Mouse (Mus musculus): Measurements from ENCODE around the gene Fam129b. TPM values are rescaled to one million over a fixed set of nuclear protein-coding genes. Genes with fewer than 3 reads are reported as not detected.

Fam129b gene
- 10 to 100 TPM; 24.4 to 31.4 TPM for total RNA-seq (2021)
- long read RNA-seq, experiment 1, transcript Fam129b-201 (14 exons, 3,714 nt): major isoform, 19 of 22 reads
- long read RNA-seq, experiment 1, partial matches to known transcripts: 1 of 22 reads
- long read RNA-seq, experiment 1, other reads (novel, unspliced or antisense): 2 of 22 reads
- long read RNA-seq, experiment 2, transcript Fam129b-201 (14 exons, 3,714 nt): major isoform, 25 of 30 reads
- long read RNA-seq, experiment 2, partial matches to known transcripts: 2 of 30 reads
- long read RNA-seq, experiment 2, other reads (novel, unspliced or antisense): 3 of 30 reads

DNA sequence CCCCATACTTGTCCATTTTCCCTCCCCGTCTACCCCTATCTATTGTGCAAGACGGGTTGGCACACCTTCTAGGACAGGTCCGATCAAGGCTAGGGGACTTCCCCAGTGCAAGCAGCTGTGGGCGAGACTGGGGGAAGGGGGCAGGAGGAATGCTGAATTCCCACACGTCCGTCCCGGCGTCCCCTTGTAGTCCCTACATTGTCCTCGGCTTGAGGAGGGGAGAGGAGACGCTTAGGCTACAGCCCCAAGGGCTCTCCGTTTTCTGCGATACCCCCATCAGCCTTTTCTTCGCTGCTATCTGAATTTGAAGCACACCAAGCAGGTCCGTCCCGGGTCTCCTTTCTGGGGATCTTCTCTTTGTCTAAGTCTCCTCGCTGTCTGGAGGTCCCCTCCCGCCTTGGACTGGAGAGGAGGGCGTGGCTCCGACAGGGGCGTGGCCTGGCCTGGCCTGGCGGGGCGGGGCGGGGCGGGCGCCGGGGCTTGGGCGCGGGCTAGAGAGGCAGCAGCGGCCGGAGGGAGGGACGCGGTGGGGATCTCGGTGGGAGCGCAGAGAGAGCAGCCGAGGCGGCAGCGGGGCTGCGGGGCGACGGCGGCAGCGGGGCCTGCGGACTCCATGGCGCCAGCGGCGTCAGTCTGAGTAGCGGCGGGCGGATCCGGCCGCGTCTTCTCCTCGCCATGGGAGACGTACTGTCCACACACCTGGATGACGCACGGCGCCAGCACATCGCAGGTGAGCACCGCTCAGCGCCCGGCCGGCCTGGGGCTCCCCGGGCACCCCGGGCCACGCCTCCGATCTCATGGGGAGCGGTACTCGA, at the start of gene Fam129b:
Gene Fam129b, plus strand, starts transcription at position 440 of the 815 bp plus-strand sequence.
- H3K27ac ChIP-seq: peak within 1 kb of the TSS; percentile 90
- peak; percentile 68 to 79 for DNase-seq (ENCODE audit: extremely low spot score in 1 of 2, low spot score in 2 of 2)
- intact Hi-C loops (cut with DNase I): loop anchor here (2.0 kb wide), 1 partner anchor 37 kb away; no protein-coding TSS in a partner anchor
- peak within 1 kb of the TSS; percentile 93 for H3K4me3 ChIP-seq
- no peak for TF ChIP-seq CTCF (IDR thresholded peaks at IDR 0.05)

DNA sequence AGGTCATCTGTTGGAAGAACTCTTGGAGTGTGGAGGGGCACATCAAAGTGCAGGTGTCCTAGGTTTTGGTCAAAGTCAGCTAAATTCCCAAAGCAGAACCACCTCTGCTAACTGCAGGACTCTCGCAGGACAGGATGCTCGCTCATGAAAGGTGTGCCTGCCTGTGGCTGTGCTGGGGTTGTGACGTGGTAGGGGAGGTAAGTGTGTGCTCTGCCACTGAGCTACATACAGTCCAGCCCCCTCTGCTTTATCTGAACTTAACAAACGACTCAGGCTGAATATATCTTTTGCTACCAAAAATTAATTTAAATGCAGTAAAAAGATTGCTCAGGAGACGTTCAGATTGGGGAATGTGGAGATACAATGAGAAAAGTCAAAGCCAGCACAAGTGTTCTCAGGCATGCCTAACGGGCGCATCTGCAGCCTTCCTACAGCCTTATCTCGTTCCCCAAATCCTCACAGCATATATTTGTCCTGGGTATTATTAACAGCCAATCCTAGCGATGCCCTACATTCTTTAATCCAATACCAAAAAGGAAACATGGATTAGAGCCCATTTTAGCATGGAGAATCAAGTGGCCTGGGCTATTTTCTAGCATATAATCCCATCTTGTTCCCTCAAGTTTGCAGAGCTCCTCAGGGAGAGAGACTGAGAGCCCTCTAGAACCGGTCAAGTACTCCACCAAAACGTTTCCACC, 46.8 kb upstream of the Fam129b start:
- no peak for TF ChIP-seq CTCF (IDR thresholded peaks at IDR 0.05)
- no peak for DNase-seq (ENCODE audit: extremely low spot score in 1 of 2, low spot score in 2 of 2)
- Histone ChIP-seq H3K4me3 (no peak overlapping the region), H3K27ac (peak overlapping the region; percentile 55)
- intact Hi-C loops (cut with DNase I): no loop called here

DNA sequence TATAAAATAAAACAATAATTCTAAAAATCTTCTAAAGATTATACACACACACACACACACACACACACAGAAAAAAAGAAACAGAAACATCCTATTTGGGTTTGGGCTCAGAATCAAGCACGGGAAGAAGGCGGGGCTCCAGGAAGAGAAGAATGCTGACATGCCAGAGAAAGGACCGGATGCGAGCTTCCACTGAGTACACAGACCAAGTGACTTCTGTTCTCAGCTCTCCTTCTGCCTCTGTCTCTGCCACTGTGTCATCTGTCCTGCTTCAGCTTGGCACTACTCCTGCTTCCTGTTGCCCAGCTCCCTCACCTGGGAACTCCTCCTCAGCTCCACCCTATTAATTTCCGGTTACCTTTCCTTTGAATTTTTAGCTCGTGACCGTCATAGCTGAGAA, 41.4 kb upstream of the Fam129b start:
- DNase-seq (ENCODE audit: extremely low spot score in 1 of 2, low spot score in 2 of 2): no peak
- intact Hi-C loops (cut with DNase I): no loop called here
- no peak for TF ChIP-seq CTCF (IDR thresholded peaks at IDR 0.05)
- no peak overlapping the region for H3K4me3 ChIP-seq
- peak overlapping the region; percentile 73 for H3K27ac ChIP-seq

DNA sequence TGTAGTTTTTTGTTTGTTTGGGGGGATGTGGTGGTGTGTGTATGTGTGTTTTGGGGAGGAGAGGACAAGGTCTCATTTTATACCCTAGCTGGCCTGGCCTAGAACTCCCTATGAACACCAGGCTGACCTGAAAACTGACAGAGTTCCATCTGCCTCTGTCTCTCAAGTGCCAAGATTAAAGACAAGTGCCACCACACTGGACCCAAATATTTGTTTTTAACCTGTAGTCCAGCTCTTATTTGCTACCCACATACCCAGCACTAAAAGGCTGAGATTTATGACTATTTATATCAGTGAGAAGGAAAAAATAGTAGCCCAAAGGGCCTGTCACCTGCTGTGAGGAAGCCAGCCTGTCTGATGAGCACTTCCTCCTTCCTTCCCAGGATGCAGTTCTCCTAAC, 40.3 kb upstream of the Fam129b start:
- no peak for TF ChIP-seq CTCF (IDR thresholded peaks at IDR 0.05)
- H3K27ac ChIP-seq: peak overlapping the region; percentile 73; the same call in 1 of the 2 replicates
- DNase-seq (ENCODE audit: extremely low spot score in 1 of 2, low spot score in 2 of 2): no peak
- intact Hi-C loops (cut with DNase I): no loop called here
- no peak overlapping the region for H3K4me3 ChIP-seq

DNA sequence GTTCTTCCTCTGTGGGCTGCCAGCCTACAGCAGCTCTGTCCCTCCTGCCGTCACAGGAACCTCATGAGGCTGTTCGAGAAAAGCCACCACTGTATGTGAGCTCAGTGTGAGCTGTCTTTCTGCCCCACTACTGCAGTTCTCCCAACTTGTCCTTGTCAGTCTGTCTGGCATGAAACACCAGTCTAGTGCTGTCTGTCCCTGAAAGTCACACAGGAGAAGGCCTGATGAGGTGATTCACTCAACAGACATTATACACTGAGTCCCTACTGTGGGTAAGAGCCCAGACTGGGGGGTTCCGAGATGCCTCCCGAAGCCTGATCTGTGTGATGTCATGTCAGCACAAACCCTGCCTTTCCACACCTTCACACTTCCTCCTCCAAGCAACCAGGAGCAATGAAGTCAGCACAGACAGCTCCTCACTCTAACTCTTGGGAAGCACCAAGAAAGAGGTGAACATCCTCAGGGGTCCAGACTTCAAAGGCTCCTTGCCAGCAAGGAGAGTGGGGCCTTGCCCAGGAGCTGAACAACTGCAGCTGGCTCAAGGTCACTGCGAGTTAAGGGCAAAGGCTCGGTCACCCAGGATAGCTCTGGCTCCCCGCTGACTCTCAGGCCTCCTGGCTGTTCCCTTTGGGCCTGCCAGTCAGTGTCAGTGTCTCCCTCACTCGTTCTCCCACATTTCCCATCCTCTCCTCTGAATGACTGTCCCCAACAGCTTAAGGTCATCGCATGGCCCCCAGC, 37.6 kb upstream of the Fam129b start:
- intact Hi-C loops (cut with DNase I): no loop called here
- TF ChIP-seq CTCF (IDR thresholded peaks at IDR 0.05): no peak
- Histone ChIP-seq H3K4me3 (no peak overlapping the region), H3K27ac (peak overlapping the region; percentile 68)
- DNase-seq (ENCODE audit: extremely low spot score in 1 of 2, low spot score in 2 of 2): no peak

DNA sequence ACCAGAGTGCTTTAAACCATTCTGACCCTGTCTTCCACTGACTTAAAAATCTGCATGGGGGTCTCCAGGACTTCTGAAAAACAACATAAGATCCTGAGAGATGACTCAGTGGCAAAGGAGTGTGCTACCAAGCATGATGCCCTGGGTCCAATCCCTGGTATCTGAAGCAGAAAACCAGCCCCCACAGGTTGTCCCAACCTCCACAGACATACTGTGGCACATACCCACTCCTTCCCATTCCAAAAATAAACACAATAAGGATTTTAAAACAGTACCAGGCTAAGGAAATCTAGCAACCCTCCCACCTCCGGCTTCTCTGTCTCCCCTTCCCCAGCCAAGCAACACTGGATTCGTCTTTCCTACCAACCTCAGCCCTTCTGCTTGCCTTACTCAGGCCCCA, 36.7 kb upstream of the Fam129b start:
- Histone ChIP-seq H3K4me3 (no peak overlapping the region), H3K27ac (peak overlapping the region; percentile 68)
- intact Hi-C loops (cut with DNase I): no loop called here
- no peak for TF ChIP-seq CTCF (IDR thresholded peaks at IDR 0.05)
- DNase-seq (ENCODE audit: extremely low spot score in 1 of 2, low spot score in 2 of 2): no peak

DNA sequence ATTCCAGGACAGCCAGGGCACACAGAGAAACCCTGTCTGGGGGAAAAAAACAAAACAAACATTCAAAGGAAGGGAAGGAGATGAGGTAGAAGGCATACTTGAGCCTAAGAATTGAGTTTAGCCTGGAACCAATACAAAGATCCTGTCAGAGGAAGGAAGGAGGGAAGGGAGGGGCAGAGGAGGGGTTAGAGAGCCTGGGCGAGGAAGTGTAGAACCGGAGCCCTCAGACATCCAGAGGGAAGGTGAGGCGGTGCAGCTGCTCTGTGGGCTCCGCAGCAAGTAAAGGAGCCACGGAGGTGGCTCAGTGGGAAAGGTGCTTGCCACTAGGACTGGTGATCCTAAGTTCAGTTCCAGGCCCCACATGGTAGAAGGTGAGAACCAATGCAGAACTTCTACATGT, 34.8 kb upstream of the Fam129b start:
- intact Hi-C loops (cut with DNase I): no loop called here
- Histone ChIP-seq H3K27ac (peak overlapping the region; percentile 30; the same call in 1 of the 2 replicates), H3K4me3 (no peak overlapping the region)
- DNase-seq (ENCODE audit: extremely low spot score in 1 of 2, low spot score in 2 of 2): no peak
- no peak for TF ChIP-seq CTCF (IDR thresholded peaks at IDR 0.05)

DNA sequence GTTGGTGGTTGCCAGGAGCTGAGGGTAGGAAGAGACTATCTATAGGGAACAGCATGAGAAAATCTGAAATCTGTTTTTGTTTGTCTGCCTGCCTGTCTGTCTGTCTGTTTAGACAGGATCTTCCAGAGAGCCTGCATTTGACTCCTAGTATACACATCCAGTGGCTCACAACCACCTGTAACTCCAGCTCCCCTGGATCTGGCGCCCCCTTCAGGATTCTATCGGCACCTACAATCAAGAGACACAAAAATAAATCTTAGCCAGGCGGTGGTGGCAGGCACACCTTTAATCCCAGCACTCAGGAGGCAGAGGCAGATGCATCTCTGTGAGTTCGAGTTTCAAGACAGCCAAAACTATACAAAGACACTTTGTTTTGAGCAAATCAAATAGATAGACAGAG, 33.4 kb upstream of the Fam129b start:
- Histone ChIP-seq H3K4me3 (no peak overlapping the region), H3K27ac (peak overlapping the region; percentile 19; the same call in 1 of the 2 replicates)
- intact Hi-C loops (cut with DNase I): no loop called here
- peak; percentile 55 for TF ChIP-seq CTCF (IDR thresholded peaks at IDR 0.05)
- DNase-seq (ENCODE audit: extremely low spot score in 1 of 2, low spot score in 2 of 2): no peak

DNA sequence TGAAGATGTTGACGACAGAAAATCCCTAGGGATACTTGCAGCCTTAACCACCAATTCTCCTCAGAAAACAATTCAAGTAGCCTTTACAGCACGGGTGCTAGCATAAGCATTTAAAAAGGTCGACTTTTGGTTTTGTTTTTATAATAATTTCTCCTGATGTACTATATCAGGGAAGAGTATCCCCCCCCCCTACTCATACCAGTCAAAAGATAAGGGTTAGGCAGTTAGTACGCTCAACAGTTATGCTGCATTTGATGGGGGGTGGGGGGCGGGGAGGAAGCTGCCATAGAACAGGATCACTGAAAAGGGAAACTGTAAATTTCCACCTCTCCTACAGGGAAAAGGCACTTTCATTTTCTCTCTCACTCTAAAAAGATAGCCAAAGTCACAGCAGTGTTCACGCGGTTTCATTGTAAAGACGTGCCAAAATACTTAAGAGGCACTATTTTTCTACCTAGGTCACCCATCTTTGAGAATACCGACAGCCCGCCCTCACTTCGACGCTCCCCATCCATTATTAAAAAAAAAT, 30.3 kb upstream of the Fam129b start:
- peak overlapping the region; percentile 100 for H3K27ac ChIP-seq
- DNase-seq (ENCODE audit: extremely low spot score in 1 of 2, low spot score in 2 of 2): no peak
- TF ChIP-seq CTCF (IDR thresholded peaks at IDR 0.05): no peak
- peak overlapping the region; percentile 99 for H3K4me3 ChIP-seq
- intact Hi-C loops (cut with DNase I): loop anchor here (2.0 kb wide), 1 partner anchor 29 kb away; no protein-coding TSS in a partner anchor

DNA sequence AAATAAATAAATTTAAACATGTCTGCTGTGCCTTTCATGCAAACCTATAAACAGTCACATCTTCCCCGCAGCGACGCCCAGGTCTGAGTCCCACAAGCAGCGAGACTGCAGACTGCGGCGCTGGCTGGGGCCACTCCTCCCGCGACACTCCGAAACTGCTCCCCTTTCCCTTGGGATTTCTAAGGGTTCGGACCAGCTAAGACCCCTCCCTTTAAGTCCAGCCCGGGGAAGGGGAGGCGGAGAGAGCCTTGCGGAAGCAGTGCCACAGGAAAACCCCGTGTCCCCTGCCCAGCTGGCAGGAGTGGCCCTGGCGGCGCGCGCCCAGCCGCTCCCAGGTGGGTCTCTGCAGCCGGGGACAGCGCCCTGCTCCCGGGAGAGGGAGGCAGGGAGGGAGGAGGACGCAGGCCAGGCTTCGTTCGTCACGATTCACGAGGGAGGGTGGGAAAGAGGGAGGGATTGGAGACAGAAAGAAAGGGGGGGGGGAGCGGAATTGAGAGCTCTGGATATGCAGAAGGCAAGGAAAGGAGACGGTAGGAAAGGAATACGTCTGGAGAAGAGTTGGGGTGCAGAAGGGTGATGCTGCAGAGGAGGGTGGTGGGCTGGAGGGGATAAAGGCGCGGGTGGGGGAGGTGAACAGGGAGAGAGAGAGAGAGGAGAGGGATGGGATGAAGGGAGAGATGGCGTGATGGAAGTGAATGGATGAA, 29.7 kb upstream of the Fam129b start:
- Histone ChIP-seq H3K4me3 (peak overlapping the region; percentile 99), H3K27ac (peak overlapping the region; percentile 100)
- intact Hi-C loops (cut with DNase I): loop anchor here (2.0 kb wide), 1 partner anchor 29 kb away; no protein-coding TSS in a partner anchor
- peak; percentile 76 to 78 for DNase-seq (ENCODE audit: extremely low spot score in 1 of 2, low spot score in 2 of 2)
- TF ChIP-seq CTCF (IDR thresholded peaks at IDR 0.05): no peak
